Mouse (Mus musculus): ENCODE results near the gene Hhat.

GRCm38 (mm10) chr1:192750042-192750437 lies 21.0 kb downstream of the Hhat start:
- TF ChIP-seq CTCF (IDR thresholded peaks at IDR 0.05; ENCODE audit: low read depth, low read length) (no peak), POLR2A (IDR thresholded peaks at IDR 0.05; ENCODE audit: borderline replicate concordance, low read depth, low read length) (no peak)

Measured in bone marrow macrophage, adult 2 months (primary cell).